Mouse (Mus musculus) left cerebral cortex, postnatal 25 days (tissue): ENCODE measurements around the gene N4bp1. TPM values are rescaled to one million over a fixed set of nuclear protein-coding genes. Genes with fewer than 3 reads are reported as not detected.

Experiments
- DNase-seq, 2 experiments: peaks; one replicate each; pipeline ENCODE4 v3.0.0; 2022; ENCODE audit warnings: low spot score in 2 of 2, mixed read lengths in 1 of 2
- intact Hi-C: fragments of 180-260 bp; cut with DNase I; formaldehyde crosslinking; loops from one replicate; pipeline ENCODE4 v1.15.1; 2025
- total RNA-seq, 2 experiments: library from RNA; stranded (reverse); gene quantifications; 2 replicates each; pipeline ENCODE4 v1.2.3; 2021

The N4bp1 gene
- total RNA-seq, 2 experiments from 2014 or later, result 33.5 to 34.0 TPM

DNA sequence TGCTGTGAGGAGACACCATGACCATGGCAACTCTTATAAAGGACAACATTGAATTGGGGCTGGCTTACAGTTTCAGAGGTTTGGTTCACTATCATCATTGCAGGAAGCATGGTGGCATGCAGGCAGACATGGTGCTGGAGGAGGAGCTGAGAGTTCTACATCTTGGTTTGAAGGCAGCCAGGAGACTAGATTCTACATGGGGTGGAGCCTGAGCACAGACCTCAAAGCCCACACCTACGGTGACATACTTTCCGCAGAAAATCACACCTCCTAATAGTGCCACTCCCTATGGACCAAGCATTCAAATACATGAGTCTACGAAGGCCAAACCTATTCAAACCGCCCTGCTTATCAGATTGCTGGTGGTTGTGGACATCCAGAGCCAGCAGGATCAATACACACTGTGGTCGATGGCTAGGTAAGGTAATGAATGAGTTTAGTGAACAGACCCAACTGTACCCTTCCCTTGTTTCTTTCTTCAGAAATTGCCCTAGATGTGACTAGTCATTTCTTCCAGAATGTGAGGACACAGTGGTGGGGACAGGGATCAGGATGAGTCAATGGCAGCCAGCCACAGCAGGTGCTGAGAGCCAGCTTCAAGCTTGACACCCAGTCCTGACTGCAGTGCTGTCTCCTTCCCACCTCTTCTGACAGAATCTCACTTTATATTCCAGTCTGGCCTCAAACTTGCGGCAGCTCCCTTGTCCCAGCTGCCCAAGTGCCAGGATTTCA lies 46.2 kb downstream of the N4bp1 start:
- DNase-seq, result no peak
- intact Hi-C loops, result no loop called here

DNA sequence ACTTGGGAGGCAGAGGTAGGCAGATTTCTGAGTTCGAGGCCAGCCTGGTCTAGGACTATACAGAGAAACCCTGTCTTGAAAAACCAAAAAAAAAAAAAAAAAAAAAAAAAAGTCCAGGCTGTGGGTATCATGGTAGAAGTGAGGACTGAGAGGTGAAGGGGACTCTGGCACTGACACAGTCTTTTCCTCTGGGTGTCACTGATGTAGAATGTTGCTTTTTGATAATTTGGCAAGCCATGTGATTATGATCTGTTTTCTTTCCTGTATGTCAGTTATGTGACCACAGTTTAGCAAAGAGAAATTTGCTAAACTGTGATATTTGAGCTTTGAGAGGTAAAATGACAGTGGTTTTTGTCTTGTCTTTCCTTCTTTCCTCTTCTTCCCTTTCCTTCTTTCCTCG lies 47.8 kb downstream of the N4bp1 start:
- intact Hi-C loops, result no loop called here
- no peak for DNase-seq

DNA sequence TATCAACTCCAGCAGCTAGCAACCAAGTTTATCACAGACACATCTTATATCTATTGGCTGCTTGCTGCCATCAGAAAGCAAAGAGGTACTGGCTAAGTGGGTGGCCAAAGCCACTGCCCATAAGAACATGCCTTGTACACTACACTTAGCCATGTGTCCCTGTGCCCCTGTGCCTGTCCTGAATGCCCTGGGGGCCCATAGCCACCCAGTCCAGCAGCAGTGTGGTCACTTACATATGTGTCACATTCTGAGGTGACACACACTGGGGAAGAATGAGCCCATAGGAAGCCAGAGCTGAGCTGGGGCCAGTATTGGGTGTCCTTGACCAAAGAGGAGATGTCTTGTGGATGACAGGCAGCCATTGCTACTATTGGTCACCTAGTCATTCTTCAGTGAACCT lies 49.2 kb downstream of the N4bp1 start:
- intact Hi-C loops, result no loop called here

DNA sequence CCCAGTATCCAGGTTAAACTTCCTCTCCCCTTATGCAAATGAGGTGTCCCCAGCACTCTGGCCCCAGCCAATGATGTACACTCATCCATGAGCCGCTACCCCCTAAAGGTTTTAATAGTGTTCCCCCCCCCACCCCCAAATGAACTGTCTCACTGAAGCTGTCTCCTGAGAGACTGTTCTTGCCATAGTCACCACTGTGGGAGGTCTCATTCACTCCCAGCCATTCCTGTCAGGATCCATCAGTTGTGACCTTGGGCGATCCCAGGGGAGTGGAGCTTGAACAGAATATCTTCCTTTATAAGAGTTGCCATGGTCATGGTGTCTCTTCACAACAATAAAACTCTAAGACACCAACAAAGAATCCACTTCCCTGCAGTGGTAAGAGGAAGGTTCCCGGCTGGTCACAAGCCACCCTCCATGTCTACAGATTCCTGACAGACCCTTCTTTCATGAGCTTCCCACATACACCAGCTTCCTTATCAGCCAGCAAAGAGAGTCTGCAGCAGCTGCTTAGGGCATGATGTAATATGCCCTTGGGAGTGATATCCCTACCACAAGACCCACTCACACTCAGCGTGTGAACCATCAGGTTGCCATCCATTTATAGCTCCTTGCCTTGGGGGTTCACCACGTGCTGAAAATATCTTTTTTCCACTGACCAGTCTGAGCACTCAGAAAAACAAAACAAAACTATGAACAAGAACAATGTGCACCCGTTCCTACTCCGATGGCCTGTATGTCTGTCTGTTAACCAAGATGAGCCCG lies 50.4 kb downstream of the N4bp1 start:
- intact Hi-C loops, result no loop called here
- DNase-seq, result no peak

More for the DNA sequence above, 49.2 kb downstream of the N4bp1 start:
- DNase-seq, result no peak

DNA sequence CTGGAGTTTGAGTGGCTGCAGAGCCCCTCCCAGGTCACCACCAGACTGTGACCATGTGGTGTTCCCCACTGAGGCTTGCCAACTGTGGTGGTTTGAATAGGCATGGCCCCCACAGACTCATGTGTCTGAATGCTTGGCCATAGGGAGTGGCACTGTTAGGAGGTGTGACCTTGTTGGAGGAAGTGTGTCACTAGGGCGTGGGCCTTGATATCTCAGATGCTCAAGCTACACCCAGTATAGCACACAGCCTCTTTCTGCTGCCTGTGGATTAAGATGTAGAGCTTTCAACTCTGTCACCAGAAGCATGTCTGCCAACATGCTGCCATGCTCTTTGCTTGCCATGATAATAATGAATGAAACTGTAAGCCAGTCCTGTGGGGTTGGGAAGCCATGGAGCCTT lies 51.1 kb downstream of the N4bp1 start:
- no peak for DNase-seq
- intact Hi-C loops, result no loop called here

DNA sequence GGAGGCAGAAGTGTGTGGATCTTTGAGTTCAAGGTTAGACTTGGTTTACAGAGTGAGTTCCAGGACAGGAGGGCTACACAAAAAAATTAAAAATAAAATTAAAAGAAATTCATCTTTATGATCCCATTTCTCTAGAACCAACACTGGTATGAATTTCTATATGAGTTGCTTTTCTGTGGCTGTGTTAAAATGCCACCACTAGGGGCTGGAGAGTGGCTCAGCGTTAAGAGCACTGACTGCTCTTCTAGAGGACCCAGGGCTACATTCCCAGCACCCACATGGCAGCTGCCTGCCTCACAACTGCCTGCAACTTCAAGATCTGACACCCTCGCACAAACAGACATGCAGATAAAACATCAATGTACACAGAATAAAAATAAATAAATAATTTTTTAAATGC lies 56.1 kb downstream of the N4bp1 start:
- DNase-seq, result no peak
- intact Hi-C loops, result no loop called here

DNA sequence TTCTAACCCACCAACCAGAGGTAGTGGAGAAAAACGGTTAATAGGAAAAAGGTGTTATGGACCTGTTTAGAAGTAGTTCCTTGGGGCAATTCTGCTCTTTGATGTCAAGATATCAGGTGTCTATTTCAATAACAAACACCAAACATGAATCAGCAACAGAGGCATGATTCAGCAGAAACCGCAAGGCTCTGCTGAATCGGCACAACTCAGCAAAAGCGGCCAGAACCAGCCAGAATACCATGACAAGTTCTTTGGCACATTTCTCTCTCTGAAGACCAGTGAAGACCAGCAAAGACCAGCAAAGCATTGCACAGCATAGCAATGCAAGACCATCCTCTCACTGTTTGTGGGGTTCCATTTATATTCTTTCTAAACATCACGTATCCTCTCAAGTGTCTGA lies 57.9 kb downstream of the N4bp1 start:
- no peak for DNase-seq
- intact Hi-C loops, result no loop called here

DNA sequence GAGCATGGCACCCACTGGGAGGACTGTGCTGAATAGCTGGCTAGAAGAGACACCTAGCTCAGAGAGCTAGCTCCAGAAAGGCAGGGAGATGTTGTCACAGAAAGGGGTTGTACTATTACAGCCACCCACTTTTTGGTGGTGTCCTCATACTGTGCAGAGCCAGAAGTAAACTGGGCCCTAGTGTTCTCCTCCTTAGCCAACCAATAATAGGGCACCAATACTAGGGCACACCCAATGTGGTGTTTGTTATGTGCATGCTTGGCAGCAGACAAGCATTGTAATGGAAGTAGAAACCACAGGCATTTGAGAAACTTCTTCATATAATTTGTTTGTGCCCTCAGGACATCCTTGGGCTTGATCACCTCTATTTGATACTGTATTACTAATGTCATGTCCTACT lies 58.5 kb downstream of the N4bp1 start:
- DNase-seq, result no peak
- intact Hi-C loops, result no loop called here

DNA sequence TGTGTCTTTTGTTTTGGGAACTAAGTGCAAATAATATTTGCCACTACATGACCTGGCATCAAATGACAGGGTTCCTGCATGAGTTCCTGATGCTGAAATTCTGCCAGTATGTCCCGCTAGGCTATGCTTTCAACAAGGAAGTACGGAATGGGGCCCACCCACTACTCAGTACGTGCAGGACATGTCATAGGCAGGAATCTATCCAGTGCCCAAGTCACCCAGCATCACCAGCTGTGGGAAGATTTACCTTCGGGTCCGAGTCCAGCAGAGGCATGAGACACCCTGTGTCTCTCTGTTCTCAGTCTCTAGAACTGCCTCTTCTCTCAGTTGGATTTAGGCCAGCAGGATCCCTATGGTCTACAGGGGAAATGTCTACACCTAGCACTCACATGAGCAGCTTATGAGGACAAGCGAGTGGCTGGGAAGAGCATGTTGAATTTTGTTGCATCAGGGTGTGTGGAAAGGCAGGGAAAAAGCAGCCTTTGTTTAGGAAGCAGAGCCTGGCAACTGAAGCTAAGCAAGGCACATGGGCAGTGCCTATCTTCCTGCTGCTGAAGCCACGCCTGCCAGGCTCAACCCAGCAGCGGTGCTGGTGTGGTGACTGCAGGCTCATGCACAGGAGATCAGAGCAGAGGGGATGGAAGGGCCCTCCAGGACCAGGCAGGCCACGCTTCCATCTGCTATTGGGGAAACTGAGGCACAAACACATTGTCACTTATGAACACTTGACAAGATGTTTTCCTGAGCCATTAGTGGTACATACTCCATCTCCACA lies 59.2 kb downstream of the N4bp1 start:
- intact Hi-C loops, result no loop called here
- DNase-seq, result no peak

DNA sequence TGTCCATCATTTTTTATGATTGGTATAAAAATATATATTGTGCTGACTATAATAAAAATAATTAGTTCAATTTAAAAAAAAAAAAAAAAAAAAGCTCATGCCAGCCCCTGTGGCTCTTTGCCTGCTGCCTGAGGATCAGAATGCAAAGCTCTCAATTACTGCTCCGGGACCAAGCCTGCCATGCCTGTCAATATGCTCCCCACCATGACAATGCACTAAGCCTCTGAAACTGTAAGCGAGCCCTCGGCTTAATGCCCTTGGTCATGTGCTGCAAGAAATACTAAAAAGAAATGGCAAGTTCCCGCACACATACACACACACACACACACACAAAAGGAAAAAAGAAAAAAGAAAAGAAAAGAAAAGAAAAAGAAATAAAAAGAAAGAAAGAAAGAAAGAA lies 60.3 kb downstream of the N4bp1 start:
- intact Hi-C loops, result no loop called here
- no peak for DNase-seq

DNA sequence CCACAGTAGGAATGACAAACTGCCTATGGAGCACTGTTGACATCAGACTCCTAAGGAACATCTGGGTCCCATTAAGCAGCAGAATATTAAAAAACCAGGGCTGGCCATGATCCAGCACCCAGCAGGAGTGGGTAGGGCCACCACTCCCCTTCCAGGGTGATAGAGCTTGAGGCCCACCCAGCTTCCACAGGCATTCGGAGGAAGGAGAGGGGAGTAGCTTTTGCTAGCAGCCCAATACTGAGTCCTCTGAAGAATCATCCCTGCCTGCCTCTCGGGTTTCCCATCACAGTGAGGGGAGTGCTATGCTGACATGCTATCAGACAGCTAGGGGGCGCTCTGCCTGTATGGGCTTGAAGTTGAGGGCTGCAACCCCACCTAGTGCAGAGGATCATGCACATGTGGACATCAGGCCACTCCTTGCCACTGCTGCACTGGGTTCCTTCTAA lies 64.3 kb downstream of the N4bp1 start:
- DNase-seq, result no peak
- intact Hi-C loops, result no loop called here

DNA sequence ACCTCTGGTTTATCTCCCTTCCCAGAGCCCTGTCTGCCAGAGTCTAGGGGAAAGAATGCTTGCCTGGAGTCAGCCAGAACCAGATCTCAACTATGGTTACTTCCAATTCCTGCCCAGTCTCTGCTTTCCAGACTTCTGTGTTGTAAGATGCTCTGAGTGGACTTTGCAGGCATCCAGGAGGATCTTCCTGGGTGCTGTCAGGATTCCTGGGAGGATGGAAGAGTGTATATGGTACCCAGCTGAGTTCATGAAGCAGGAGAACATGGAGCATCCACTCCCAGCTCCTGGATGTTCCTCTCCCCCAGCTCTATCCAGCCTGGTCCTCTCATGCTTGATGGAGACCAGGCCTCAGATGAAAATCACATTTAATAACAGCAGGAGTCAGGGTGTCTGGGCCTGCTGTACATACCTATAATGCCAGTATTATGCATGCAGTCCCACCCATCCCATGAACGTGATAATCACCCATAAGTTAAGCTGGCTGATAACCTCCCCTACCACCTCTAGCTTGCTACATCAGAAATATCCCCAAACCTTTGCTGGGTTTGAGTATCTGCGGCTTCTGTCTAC lies 64.8 kb downstream of the N4bp1 start:
- DNase-seq, result no peak
- intact Hi-C loops, result no loop called here

DNA sequence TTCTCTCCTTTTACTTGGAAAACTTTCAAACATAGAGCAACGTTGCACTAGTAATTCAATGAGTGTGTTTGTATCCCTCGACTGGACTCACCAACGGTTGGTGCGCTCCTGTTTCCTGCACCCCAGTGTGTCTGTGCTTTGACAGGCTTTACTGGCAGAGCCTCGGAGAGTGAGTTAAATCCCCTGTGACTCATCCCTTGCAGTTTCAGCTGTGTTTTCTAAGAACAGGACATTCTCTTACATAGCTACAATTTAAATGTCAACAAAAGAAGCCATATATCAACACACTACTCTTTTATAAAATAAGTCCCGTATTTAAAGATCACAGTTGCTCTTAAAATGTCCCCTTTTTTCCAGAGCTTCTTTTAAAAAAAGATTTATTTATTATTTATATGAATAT lies 65.6 kb downstream of the N4bp1 start:
- intact Hi-C loops, result no loop called here
- peak in 1 of 2 experiments; percentile 50 for DNase-seq

DNA sequence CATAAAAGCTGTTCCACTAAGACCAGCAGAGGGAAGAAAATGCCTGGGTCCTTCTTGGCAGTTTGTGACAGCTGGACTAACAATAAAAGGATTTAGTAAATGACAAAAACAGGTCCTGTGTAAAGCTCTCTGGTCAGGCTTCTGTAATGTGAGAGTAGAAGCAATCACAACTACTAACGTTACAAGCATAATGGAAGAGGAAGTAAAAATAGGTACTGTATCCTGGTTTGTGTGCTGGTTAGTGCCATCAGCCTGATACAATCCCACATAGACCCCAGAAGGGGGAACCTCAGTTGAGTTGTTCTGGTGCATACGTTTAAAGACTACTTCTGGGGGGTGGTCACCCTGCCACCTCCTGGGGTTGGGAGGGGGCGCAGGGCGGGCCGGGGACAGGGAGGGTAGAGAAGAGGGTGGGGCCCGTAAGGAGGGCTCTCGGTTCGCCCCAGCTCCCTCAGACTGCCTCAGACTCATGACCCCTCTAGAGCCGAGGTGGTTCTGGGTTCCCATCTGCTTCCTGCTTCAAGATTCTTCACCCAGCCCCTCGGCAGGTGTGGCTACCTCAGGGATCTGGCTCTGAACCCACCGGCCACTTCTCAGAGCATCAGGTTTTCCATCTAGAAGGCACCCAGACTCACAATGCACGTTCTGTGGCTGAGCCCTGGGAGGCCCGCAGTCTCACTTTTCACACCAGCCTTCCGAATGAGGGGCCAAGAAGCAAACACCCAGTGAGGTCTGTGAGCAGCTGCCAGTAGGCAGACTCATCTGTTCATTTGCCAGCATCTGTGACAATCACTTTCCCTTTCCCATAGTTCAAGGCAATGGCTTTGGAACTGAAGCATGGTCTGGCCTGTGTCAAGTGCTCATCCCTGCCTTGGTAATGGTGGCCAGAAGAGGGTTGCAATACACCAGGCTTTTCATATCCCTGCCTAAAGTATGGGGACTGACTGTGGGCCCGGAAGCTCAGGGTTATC lies 75.8 kb downstream of the N4bp1 start:
- intact Hi-C loops, result loop anchor here (5.0 kb wide), 1 partner anchor 98 kb away; no protein-coding TSS in a partner anchor

DNA sequence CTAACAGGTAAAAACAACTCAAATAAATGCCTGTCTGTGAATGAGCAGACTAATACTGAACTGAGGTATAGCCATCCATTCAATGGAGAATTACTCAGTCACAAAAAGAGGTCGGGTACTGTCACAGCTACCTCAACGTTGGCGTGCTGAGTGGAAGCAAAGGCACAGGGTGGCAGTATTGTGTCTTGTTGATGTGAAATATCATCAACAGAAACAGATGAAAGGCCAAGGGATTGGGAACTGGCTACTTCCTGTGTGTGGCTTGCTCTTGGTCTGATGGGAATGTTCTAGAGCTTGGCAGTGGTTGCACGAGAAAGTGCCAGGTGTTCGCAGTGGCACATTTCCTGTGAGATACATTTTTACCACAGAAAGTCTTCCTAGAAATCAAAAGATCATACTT lies 76.8 kb downstream of the N4bp1 start:
- DNase-seq, result no peak
- intact Hi-C loops, result loop anchor here (5.0 kb wide), 1 partner anchor 99 kb away; no protein-coding TSS in a partner anchor

More for the DNA sequence above, 75.8 kb downstream of the N4bp1 start:
- DNase-seq, result no peak

DNA sequence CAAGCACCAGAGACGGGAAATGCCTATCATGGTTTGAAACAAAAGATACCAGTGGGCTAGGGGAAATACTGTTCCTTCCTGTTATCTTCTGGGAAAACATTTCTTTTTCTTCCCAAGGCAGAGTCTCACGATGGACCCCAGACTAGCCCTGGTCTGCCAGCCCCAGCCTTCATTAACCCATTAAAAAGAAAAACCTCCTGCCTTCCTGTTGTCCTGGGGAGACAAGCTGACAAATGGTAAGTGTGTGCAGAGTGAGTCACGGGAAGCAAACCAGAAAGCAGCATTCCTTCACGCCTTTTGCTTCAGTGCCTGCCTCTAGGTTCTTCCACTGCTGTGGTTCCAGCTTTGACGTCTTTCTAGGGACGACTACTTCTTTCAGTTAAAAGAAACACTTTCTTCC lies 83.1 kb downstream of the N4bp1 start:
- no peak for DNase-seq
- intact Hi-C loops, result no loop called here

DNA sequence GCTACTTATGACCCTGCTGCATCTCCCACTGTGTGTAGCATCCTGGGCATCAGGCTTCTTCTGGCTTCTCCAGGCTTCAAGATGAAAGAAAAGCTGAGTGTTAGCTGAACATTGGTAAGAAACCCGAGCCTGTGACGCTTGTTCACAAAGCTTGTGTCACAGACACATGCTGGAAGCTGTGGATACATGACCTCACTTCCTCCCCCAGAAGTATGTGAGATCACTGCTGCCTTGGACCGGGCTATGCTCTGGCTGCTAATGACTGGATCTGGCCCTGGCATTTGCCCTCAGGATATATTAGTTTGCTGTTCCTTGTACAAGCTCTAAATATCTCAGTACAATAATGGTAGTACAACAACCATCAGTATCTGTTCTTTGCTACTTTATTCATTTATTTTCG lies 84.1 kb downstream of the N4bp1 start:
- intact Hi-C loops, result no loop called here
- DNase-seq, result no peak

DNA sequence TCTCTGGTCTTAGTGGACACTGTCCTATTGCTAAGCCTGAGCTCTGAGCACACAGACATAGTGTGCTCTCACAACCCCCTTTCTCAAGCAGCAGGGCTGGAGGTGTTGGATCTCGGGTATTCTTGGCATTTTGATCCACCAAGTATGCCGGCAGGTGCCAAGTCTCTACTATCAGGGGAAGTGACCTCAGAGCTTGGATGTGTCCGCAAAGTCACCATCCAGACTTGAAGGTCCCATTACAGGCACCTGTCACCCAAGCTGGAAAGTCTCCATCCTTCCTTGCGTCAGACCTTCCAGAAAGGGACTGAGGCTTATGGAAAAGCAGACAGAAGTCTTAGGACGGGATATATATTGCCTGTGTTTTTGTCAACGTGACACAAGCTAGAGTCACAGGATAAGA lies 86.9 kb downstream of the N4bp1 start:
- intact Hi-C loops, result no loop called here
- no peak for DNase-seq

DNA sequence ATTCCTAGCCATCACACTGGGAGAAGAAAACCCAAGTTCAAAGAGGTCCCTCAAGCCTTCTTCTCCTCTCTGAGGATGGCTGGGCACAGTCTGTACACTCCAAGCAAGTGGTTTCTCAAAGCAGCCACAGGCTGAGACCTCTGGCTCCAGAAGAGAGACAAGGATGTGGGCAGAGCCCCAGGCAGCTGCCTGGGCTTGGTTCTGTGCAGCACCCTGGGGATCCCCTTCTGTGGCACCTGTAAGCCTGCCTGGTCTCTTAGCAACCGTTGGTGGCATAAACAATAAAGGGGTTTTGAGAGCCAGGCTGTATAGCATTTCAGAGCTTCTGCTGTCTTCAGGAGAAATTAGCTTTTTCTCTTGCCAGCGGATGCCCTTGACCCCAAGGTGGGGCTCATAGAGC lies 87.4 kb downstream of the N4bp1 start:
- intact Hi-C loops, result no loop called here
- no peak for DNase-seq
